Mouse (Mus musculus): Measurements from ENCODE around the gene Prkch. TPM values are rescaled to one million over a fixed set of nuclear protein-coding genes. Genes with fewer than 3 reads are reported as not detected.

Gene Prkch
- total RNA-seq, 1 experiment from 2014 or later: 15.9 TPM

GRCm38 (mm10) chr12:73813016-73813900 lies 228.7 kb downstream of the Prkch start:
- no peak for ATAC-seq (replicated peaks; ENCODE audit: low read depth, poor library complexity, severe bottlenecking)

DNA sequence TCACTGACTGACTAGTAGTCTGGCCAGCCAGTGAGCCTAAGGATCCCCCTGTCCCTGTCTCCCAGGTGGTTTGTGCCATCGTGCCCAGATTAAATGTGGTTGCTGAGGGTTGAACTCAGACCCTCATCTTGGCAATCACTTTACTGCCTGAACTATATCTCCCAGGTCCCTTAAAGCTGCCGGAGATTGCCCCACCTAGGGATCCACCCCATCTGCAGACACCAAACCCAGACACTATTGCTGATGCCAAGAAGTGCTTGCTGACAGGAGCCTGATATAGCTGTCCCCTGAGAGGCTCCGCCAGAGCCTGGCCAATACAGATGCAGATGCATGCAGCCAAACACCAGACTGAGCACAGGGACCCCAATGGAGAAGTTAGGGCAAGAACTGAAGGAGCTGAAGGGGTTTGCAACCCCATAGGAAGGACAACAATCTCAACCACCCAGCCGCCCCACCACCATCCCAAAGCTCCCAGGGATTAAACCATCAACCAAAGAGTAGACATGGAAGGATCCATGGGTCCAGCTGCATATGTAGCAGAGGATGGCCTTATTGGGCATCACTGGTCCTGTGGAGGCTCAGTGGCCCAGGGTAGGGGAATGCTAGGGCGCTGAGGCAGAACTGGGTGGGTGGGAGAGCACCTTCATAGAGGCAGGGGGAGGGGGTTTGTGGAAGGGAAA lies 229.6 kb downstream of the Prkch start:
- no peak for ATAC-seq (replicated peaks; ENCODE audit: low read depth, poor library complexity, severe bottlenecking)

DNA sequence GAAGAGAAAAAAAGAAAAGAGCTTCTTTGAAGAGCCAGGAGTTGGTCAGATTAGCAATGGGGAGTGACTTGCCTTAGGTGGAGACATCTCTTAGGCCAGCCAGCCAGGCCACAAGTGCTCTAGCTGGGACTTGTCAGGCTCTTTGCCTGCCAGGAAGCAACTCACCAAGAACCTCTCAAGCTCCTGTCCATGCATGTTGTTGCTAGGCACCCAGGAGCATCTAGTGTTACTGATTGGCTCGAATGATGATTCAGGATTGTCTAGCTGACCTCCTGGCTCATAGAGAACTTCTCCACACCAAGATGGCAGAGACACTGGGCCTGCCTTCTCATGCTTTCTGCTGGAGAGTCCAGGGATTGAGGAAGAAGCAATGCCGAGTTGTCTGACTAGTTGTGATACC lies 230.3 kb downstream of the Prkch start:
- ATAC-seq (replicated peaks; ENCODE audit: low read depth, poor library complexity, severe bottlenecking): no peak

DNA sequence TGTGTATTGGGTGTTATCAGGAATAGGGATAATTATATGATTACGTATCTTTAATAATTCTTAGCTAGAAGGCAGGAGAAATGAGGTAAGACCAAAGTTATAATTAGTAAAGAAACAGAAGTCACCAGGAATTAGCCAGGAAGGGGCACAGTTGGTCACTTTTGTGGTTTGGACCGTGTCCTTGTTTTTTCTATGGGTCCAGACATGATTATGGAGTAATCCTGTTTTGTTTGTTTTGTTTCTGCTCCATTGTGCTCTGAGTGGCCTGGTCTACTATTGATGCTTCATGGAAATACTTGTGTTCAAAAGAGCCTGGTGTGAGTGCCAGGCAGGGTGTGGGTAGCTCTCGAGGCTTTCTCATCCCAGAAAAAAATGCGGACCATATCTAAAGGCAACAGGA lies 230.9 kb downstream of the Prkch start:
- no peak for ATAC-seq (replicated peaks; ENCODE audit: low read depth, poor library complexity, severe bottlenecking)

DNA sequence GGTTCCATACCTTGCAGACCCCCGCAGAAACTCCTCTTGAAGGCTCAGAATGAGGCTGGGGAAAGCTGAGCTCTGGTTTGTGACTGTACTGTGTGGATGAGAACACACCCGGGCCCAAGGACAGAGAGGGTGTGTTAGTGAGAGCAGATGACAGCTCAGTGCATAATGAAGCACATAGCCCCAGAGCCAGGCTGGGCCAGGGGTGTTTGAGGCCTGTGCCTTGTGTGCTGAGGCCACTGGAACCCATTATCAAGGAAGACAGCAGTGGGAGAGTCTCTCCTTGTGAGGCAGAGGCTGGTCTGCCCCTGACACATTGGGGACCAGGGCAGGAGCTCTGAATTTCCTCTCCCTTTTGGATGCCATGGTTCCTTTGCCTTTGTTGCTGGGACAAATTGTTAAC lies 231.3 kb downstream of the Prkch start:
- no peak for ATAC-seq (replicated peaks; ENCODE audit: low read depth, poor library complexity, severe bottlenecking)

- no peak for ATAC-seq (replicated peaks; ENCODE audit: low read depth, poor library complexity, severe bottlenecking)
Observed at GRCm38 (mm10) chr12:73816866-73817265, 232.3 kb downstream of the Prkch start.

DNA sequence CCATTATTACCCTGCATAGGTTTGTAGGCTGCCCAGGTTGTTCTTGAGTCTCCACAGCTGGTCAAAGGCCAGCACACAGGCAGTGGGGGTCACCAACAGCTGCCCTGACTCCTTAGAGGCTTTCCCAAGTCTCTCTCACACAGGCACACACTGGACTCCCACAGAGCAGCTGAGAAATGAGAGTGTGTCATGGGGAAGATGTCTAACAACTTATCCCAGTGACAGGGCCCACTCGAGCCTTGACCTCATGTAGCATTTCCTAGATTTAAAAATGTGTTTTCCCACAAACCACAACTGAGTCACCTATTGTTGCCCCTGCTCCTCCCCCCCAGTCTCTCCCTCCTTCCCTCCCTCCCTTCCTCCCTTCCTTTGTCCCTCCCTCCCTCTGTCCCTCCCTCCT lies 234.2 kb downstream of the Prkch start:
- no peak for ATAC-seq (replicated peaks; ENCODE audit: low read depth, poor library complexity, severe bottlenecking)

GRCm38 (mm10) chr12:73821176-73821575 lies 236.6 kb downstream of the Prkch start:
- ATAC-seq (replicated peaks; ENCODE audit: low read depth, poor library complexity, severe bottlenecking): no peak

GRCm38 (mm10) chr12:73822331-73822730 lies 237.7 kb downstream of the Prkch start:
- ATAC-seq (replicated peaks; ENCODE audit: low read depth, poor library complexity, severe bottlenecking): no peak

DNA sequence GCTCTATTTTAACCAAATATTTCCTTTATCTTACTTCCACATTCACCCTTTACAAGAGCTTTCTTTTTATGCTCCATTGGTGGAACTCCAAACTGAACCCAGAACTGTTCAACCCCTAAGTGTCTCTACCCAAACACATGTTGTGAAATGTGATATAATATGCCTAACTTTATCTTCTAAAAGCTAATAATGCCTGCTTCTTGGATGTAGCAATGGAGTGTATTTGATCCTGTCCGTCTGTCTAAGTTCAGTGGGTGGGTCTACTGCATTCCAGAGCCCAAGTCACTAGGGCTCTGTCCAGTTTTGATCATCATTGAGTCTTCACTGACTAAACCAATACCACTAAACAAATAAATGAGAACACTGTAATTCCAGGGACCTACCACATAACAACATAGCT lies 240.2 kb downstream of the Prkch start:
- no peak for ATAC-seq (replicated peaks; ENCODE audit: low read depth, poor library complexity, severe bottlenecking)

Other genes with a start within 250 kb of the Prkch start
- gene Tmem30b, start 38.4 kb upstream of the Prkch start, total RNA-seq (2017): 0.46 TPM in 1 of 2 replicates, not detected in the other